Mouse (Mus musculus) neural tube, embryonic 10.5 days (tissue): ENCODE data around the gene Dhx36.

Experiments used
- DNase-seq: peaks from one replicate; pipeline ENCODE4 v3.0.0-alpha.2; 2017; ENCODE audit warnings: low spot score; ENCODE audit errors: extremely low spot score

Gene Dhx36

GRCm38 (mm10) chr3:62433675-62434074 is 73.1 kb downstream of the Dhx36 start:
- DNase-seq: no peak

GRCm38 (mm10) chr3:62418387-62419138 is 88.2 kb downstream of the Dhx36 start:
- DNase-seq: no peak
